Mouse (Mus musculus) lung, postnatal 0 days (tissue): Measurements from ENCODE around the gene Phlda2. TPM values are rescaled to one million over a fixed set of nuclear protein-coding genes. Genes with fewer than 3 reads are reported as not detected.
A peak's percentile ranks its signal among the peaks of the same experiment; 100 is the strongest.

Source experiments
- ATAC-seq: fragments of 200-750 bp; cut with Nextera tagmentation; 2 replicates; pipeline ENCODE4 v1.8.0; 2017; ENCODE audit warnings: moderate library complexity
- DNase-seq: peaks from one replicate; pipeline ENCODE4 v3.0.0-alpha.2; 2016; ENCODE audit warnings: low spot score
- H3K27ac ChIP-seq: fragments of 300-500 bp; sonication (generic); 2 replicates; pipeline ENCODE4 v1.5.1; 2014; ENCODE audit warnings: antibody characterized with exemption, mild to moderate bottlenecking, low read length, mixed read lengths
- H3K27me3 ChIP-seq: fragments of 300-500 bp; sonication (generic); replicated peaks from 2 replicates; pipeline ENCODE4 v1.6.1; 2014; ENCODE audit warnings: low read length, mixed read lengths; ENCODE audit not compliant: insufficient read depth
- H3K36me3 ChIP-seq: fragments of 300-500 bp; sonication (generic); 2 replicates; pipeline ENCODE4 v1.6.1; 2014; ENCODE audit warnings: low read length, mixed read lengths; ENCODE audit not compliant: insufficient read depth
- H3K4me1 ChIP-seq: fragments of 300-500 bp; sonication (generic); 2 replicates; pipeline ENCODE4 v1.6.1; 2014; ENCODE audit warnings: antibody characterized with exemption, low read depth, low read length, mixed read lengths; ENCODE audit not compliant: insufficient read depth
- H3K4me2 ChIP-seq: fragments of 300-500 bp; sonication (generic); replicated peaks from 2 replicates; pipeline ENCODE4 v1.6.1; 2014; ENCODE audit warnings: low read depth, mild to moderate bottlenecking, low read length, moderate library complexity, mixed read lengths
- H3K4me3 ChIP-seq: fragments of 300-500 bp; sonication (generic); 2 replicates; pipeline ENCODE4 v1.5.1; 2014; ENCODE audit warnings: low read depth, low read length
- H3K9ac ChIP-seq: fragments of 300-500 bp; sonication (generic); replicated peaks from 2 replicates; pipeline ENCODE4 v1.6.1; 2014; ENCODE audit warnings: low read depth, mild to moderate bottlenecking
- H3K9me3 ChIP-seq: fragments of 300-500 bp; sonication (generic); 2 replicates; pipeline ENCODE4 v1.6.1; 2016; ENCODE audit warnings: low read length, mixed read lengths
- CTCF ChIP-seq: IDR thresholded peaks from 2 replicates; pipeline ENCODE4 v1.5.1; 2016; ENCODE audit warnings: antibody characterized with exemption, mild to moderate bottlenecking
- EP300 ChIP-seq: IDR thresholded peaks from 2 replicates; pipeline ENCODE4 v1.6.1; 2016; ENCODE audit warnings: antibody characterized with exemption, mild to moderate bottlenecking, control low read depth
- WGBS: fragments of 180-500 bp; shearing (Covaris S2); extraction: QIAGEN DNeasy Blood & Tissue Kit; methylation state at CpG from one replicate; pipeline ENCODE4 v1.1.7; 2014; 5-methylcytosine and 5-hydroxymethylcytosine counted together
- polyA plus RNA-seq: library from polyadenylated mRNA; unstranded; fragments of >200 nt; fragmentation: Nextera tagmentation; extraction: Ambion mirVana; gene quantifications from 2 replicates; pipeline ENCODE4 v1.2.1, GENCODE M21; 2015

Gene Phlda2
- polyA plus RNA-seq, 1 experiment from 2014 or later = 3.2 TPM

DNA sequence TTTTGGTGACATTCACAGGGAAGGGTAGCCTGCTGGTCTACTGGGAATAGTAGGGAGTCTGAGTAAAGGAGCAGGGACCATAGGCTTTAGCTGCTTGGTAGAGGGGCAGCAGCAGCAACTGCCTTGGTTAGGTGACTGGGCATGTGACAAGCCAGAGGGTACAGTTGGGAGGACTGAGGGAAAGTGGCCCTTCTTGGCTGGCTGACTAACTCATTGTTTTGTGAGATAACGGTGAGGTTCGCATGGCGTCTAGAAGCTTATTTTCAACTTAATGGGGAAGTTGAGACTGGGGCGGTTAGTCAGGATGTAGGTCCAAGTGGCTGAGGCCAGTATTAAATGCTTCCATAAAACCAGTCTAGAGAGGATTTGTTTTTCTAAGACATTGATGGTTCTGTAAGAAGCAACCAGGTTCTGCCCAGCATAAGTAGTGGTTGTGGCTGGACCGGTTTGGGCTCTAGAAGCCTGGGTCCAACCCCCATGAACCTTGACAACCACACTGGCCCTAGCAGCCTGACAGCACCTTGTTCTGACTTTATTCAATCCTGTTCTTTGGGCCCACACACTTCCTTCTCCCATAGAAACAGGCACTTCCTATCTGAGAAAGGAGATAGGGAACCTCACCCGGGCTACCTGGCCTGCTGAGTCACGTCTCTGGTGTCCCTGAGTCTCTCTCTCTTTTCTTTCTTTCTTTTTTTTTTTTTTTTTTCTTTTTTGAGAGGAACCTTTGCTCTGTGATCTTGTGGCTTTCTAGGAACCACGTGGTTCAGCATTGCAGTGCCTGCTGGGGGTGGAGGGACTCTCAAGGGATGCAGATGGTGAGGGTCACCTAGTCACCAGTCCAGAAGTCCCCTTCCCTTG, 7.6 kb downstream of the Phlda2 start:
- WGBS = 62% methylated on average over 8 of the region's 8 CpGs
- no peak overlapping the region for H3K4me2 ChIP-seq
- no peak overlapping the region for H3K27ac ChIP-seq
- H3K4me1 ChIP-seq = no peaks in the 10 kb centered on the region
- no peaks in the 10 kb centered on the region for H3K9me3 ChIP-seq
- no peak overlapping the region for H3K9ac ChIP-seq
- TF ChIP-seq EP300 (no peak), CTCF (no peak)
- DNase-seq (no peak), ATAC-seq (no peak)
- H3K4me3 ChIP-seq = no peak overlapping the region
- no peaks in the 10 kb centered on the region for H3K36me3 ChIP-seq
- no peaks in the 10 kb centered on the region for H3K27me3 ChIP-seq

- H3K27me3 ChIP-seq = no peaks in the 10 kb centered on the region
- H3K4me3 ChIP-seq = no peak overlapping the region
Measured at GRCm38 (mm10) chr7:143493616-143494126, 9.3 kb downstream of the Phlda2 start.

DNA sequence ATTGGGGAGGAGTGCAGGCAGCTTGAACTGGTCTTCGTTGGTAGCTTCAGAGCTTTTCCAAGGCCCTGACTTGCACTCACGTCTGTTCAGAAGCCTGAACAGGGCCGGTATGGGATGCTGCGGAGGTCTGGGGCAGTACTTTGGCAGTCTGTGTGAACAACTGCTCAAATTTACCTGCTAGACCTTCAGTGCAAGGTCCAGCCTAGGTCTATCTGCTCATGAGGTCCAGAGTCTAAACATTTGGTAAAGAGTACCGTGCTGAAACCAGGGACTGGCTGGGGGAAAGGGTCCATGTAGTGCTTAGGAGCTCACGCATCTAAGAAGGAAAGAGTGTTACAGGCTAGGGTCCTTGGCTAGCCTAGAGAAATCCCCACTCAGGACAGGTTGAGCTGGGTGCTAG, 13.2 kb downstream of the Phlda2 start:
- Histone ChIP-seq H3K9ac (no peak overlapping the region), H3K9me3 (no peaks in the 10 kb centered on the region), H3K27ac (no peak overlapping the region), H3K4me2 (no peak overlapping the region), H3K4me1 (no peaks in the 10 kb centered on the region), H3K4me3 (no peak overlapping the region), H3K36me3 (no peaks in the 10 kb centered on the region), H3K27me3 (no peaks in the 10 kb centered on the region)
- DNase-seq (no peak), ATAC-seq (no peak)
- WGBS = 77% methylated on average over 6 of the region's 6 CpGs
- no peak for TF ChIP-seq CTCF
- TF ChIP-seq EP300 = no peak

More at GRCm38 (mm10) chr7:143493616-143494126, 9.3 kb downstream of the Phlda2 start:
- 60% methylated on average over 6 of the region's 6 CpGs for WGBS
- ATAC-seq = peak; percentile 37
- Histone ChIP-seq H3K4me2 (no peak overlapping the region), H3K36me3 (no peaks in the 10 kb centered on the region), H3K4me1 (no peaks in the 10 kb centered on the region), H3K9ac (no peak overlapping the region), H3K9me3 (no peaks in the 10 kb centered on the region), H3K27ac (no peak overlapping the region)
- no peak for DNase-seq
- TF ChIP-seq EP300 = no peak
- TF ChIP-seq CTCF = no peak

GRCm38 (mm10) chr7:143482541-143482940, 20.4 kb downstream of the Phlda2 start:
- no peak overlapping the region for H3K4me2 ChIP-seq
- 19% methylated on average over 6 of the region's 6 CpGs for WGBS
- DNase-seq = no peak
- H3K4me1 ChIP-seq = no peaks in the 10 kb centered on the region
- H3K36me3 ChIP-seq = no peaks in the 10 kb centered on the region
- H3K4me3 ChIP-seq = no peak overlapping the region
- H3K27me3 ChIP-seq = no peaks in the 10 kb centered on the region
- H3K9me3 ChIP-seq = no peaks in the 10 kb centered on the region
- no peak overlapping the region for H3K9ac ChIP-seq
- no peak overlapping the region for H3K27ac ChIP-seq
- TF ChIP-seq EP300 (no peak), CTCF (no peak)
- ATAC-seq = 0 out of 2 replicates have a peak, but pooled peaks have one; percentile 13

GRCm38 (mm10) chr7:143481806-143482387, 21.1 kb downstream of the Phlda2 start:
- TF ChIP-seq CTCF = no peak
- TF ChIP-seq EP300 = no peak
- Histone ChIP-seq H3K36me3 (no peaks in the 10 kb centered on the region), H3K4me3 (no peak overlapping the region), H3K27me3 (no peaks in the 10 kb centered on the region), H3K4me1 (no peaks in the 10 kb centered on the region), H3K27ac (no peak overlapping the region), H3K9me3 (no peaks in the 10 kb centered on the region), H3K9ac (no peak overlapping the region), H3K4me2 (no peak overlapping the region)
- WGBS = 37% methylated on average over 5 of the region's 5 CpGs
- no peak for ATAC-seq
- no peak for DNase-seq

DNA sequence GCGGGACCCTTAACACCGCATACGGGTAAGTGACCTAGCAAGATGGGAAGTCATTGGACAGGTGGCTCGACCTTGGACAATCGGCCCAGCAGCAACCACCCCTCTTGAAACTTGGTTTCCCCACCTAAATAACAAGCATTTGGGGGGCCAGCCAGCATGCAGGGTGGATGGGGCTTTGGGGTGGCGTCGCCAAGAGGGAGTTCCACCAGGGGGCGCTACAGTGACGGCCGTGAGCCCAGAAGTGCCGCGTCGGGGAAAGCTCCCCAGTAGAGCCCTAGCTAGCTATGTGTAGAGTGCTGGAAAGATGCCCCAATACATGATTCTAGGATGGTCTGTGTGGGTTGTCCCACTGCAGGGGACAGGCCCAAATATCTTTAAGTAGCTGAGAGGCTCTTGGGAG, 22.5 kb downstream of the Phlda2 start:
- WGBS = 30% methylated on average over 13 of the region's 13 CpGs
- H3K27ac ChIP-seq = no peak overlapping the region
- no peaks in the 10 kb centered on the region for H3K9me3 ChIP-seq
- H3K4me3 ChIP-seq = no peak overlapping the region
- H3K27me3 ChIP-seq = no peaks in the 10 kb centered on the region
- H3K36me3 ChIP-seq = no peaks in the 10 kb centered on the region
- DNase-seq (peak; percentile 79), ATAC-seq (peak; percentile 69)
- no peak overlapping the region for H3K9ac ChIP-seq
- H3K4me1 ChIP-seq = no peaks in the 10 kb centered on the region
- no peak overlapping the region for H3K4me2 ChIP-seq
- TF ChIP-seq CTCF (peak; percentile 85), EP300 (no peak)
